Mouse (Mus musculus): Measurements from ENCODE around the gene Samd1.

Gene Samd1

GRCm38 (mm10) chr8:83997511-83998141, at the start of gene Samd1:
Gene Samd1, plus strand, starts transcription at chr8:83997672.
- no peak for DNase-seq (ENCODE audit: extremely low spot score, low read depth, low spot score)

- DNase-seq (ENCODE audit: extremely low spot score, low read depth, low spot score): peak; percentile 20
Measured at GRCm38 (mm10) chr8:83954749-83955105, 42.7 kb upstream of the Samd1 start.

- DNase-seq (ENCODE audit: extremely low spot score, low read depth, low spot score): peak; percentile 98
Measured at GRCm38 (mm10) chr8:83955106-83955957, 42.1 kb upstream of the Samd1 start, which contains the start of the genes Gm10644 and Asf1b. Gene Gm10644, minus strand, starts transcription at chr8:83955205. Gene Asf1b, plus strand, starts transcription at chr8:83955507.

- DNase-seq (ENCODE audit: extremely low spot score, low read depth, low spot score): no peak
Measured at GRCm38 (mm10) chr8:83955958-83956218, 41.6 kb upstream of the Samd1 start.

- DNase-seq (ENCODE audit: extremely low spot score, low read depth, low spot score): no peak
Measured at GRCm38 (mm10) chr8:83956789-83957188, 40.7 kb upstream of the Samd1 start.

GRCm38 (mm10) chr8:83964015-83964765, 33.3 kb upstream of the Samd1 start:
- DNase-seq (ENCODE audit: extremely low spot score, low read depth, low spot score): no peak

- DNase-seq (ENCODE audit: extremely low spot score, low read depth, low spot score): no peak
Measured at GRCm38 (mm10) chr8:83967701-83968100, 29.8 kb upstream of the Samd1 start.

- no peak for DNase-seq (ENCODE audit: extremely low spot score, low read depth, low spot score)
Measured at GRCm38 (mm10) chr8:83971121-83971520, 26.4 kb upstream of the Samd1 start.

GRCm38 (mm10) chr8:83971661-83972060, 25.8 kb upstream of the Samd1 start:
- no peak for DNase-seq (ENCODE audit: extremely low spot score, low read depth, low spot score)

GRCm38 (mm10) chr8:83972150-83973120, 25.0 kb upstream of the Samd1 start, which contains the start of gene Prkaca:
Gene Prkaca, plus strand, starts transcription at chr8:83972993.
- peak; percentile 85 for DNase-seq (ENCODE audit: extremely low spot score, low read depth, low spot score)

- no peak for DNase-seq (ENCODE audit: extremely low spot score, low read depth, low spot score)
Measured at GRCm38 (mm10) chr8:83973161-83974031, 24.1 kb upstream of the Samd1 start.

GRCm38 (mm10) chr8:83974521-83974920, 23.0 kb upstream of the Samd1 start:
- DNase-seq (ENCODE audit: extremely low spot score, low read depth, low spot score): no peak

- no peak for DNase-seq (ENCODE audit: extremely low spot score, low read depth, low spot score)
Measured at GRCm38 (mm10) chr8:83976101-83976630, 21.3 kb upstream of the Samd1 start.

GRCm38 (mm10) chr8:83976779-83977350, 20.6 kb upstream of the Samd1 start:
- DNase-seq (ENCODE audit: extremely low spot score, low read depth, low spot score): no peak

GRCm38 (mm10) chr8:83977646-83978045, 19.8 kb upstream of the Samd1 start:
- no peak for DNase-seq (ENCODE audit: extremely low spot score, low read depth, low spot score)

- no peak for DNase-seq (ENCODE audit: extremely low spot score, low read depth, low spot score)
Measured at GRCm38 (mm10) chr8:83978200-83978599, 19.3 kb upstream of the Samd1 start.

GRCm38 (mm10) chr8:83980250-83980649, 17.2 kb upstream of the Samd1 start:
- no peak for DNase-seq (ENCODE audit: extremely low spot score, low read depth, low spot score)

GRCm38 (mm10) chr8:83980845-83981244, 16.6 kb upstream of the Samd1 start:
- no peak for DNase-seq (ENCODE audit: extremely low spot score, low read depth, low spot score)

- no peak for DNase-seq (ENCODE audit: extremely low spot score, low read depth, low spot score)
Measured at GRCm38 (mm10) chr8:83981533-83981932, 15.9 kb upstream of the Samd1 start.
